Mouse (Mus musculus) heart, postnatal 0 days (tissue): Measurements from ENCODE around the gene H13.

ENCODE experiments used
- CTCF ChIP-seq: IDR thresholded peaks from 2 replicates; pipeline ENCODE4 v1.5.1; 2016; ENCODE audit warnings: antibody characterized with exemption, control low read depth, low read depth
- EP300 ChIP-seq: IDR thresholded peaks from 2 replicates; pipeline ENCODE4 v1.6.1; 2016; ENCODE audit warnings: antibody characterized with exemption, low read depth

GRCm38 (mm10) chr2:152653874-152654715, 15.2 kb upstream of the H13 start:
- TF ChIP-seq CTCF (no peak), EP300 (no peak)
